Mouse (Mus musculus): ENCODE data around the gene Myh11. TPM values are rescaled to one million over a fixed set of nuclear protein-coding genes. Genes with fewer than 3 reads are reported as not detected.
A peak's percentile ranks its signal among the peaks of the same experiment; 100 is the strongest.

Myh11 gene
- polyA plus RNA-seq, 1 experiment from 2014 or later, result 0.90 TPM

GRCm38 (mm10) chr16:14295291-14295690, 4.1 kb upstream of the Myh11 start:
- ATAC-seq, result no peak
- H3K9ac ChIP-seq (ENCODE audit: low read depth, low read length), result no peak overlapping the region
- WGBS, result 88% methylated on average over 2 of the region's 2 CpGs

GRCm38 (mm10) chr16:14292205-14293199, 1.3 kb upstream of the Myh11 start:
- Histone ChIP-seq H3K4me3 (ENCODE audit: low read length) (peak overlapping the region; percentile 33), H3K27me3 (replicated peaks; ENCODE audit: control insufficient read depth, insufficient read depth, low read length) (no peaks in the 10 kb centered on the region), H3K27ac (ENCODE audit: low read depth, low read length) (no peak overlapping the region), H3K4me1 (ENCODE audit: control insufficient read depth, insufficient read depth, low read depth, low read length) (peaks cover 13% of the 10 kb centered on the region), H3K9ac (ENCODE audit: low read depth, low read length) (peak overlapping the region; percentile 47), H3K4me2 (ENCODE audit: low read length) (peak overlapping the region; percentile 69), H3K9me3 (ENCODE audit: control insufficient read depth, low read length) (no peaks in the 10 kb centered on the region), H3K36me3 (ENCODE audit: control insufficient read depth, insufficient read depth, low read length) (no peaks in the 10 kb centered on the region)
- ATAC-seq, result peak; percentile 60
- 12% methylated on average over 31 of the region's 31 CpGs for WGBS

More at GRCm38 (mm10) chr16:14295291-14295690, 4.1 kb upstream of the Myh11 start:
- Histone ChIP-seq H3K27ac (ENCODE audit: low read depth, low read length) (no peak overlapping the region), H3K36me3 (ENCODE audit: control insufficient read depth, insufficient read depth, low read length) (peaks cover 6% of the 10 kb centered on the region; the same call in 1 of the 2 replicates), H3K4me1 (ENCODE audit: control insufficient read depth, insufficient read depth, low read depth, low read length) (peaks cover 13% of the 10 kb centered on the region), H3K27me3 (replicated peaks; ENCODE audit: control insufficient read depth, insufficient read depth, low read length) (no peaks in the 10 kb centered on the region), H3K4me2 (ENCODE audit: low read length) (no peak overlapping the region), H3K9me3 (ENCODE audit: control insufficient read depth, low read length) (no peaks in the 10 kb centered on the region), H3K4me3 (ENCODE audit: low read length) (no peak overlapping the region)

- no peaks in the 10 kb centered on the region for H3K27me3 ChIP-seq (replicated peaks; ENCODE audit: control insufficient read depth, insufficient read depth, low read length)
- 79% methylated on average over 4 of the region's 4 CpGs for WGBS
- no peaks in the 10 kb centered on the region for H3K36me3 ChIP-seq (ENCODE audit: control insufficient read depth, insufficient read depth, low read length)
- H3K9me3 ChIP-seq (ENCODE audit: control insufficient read depth, low read length), result no peaks in the 10 kb centered on the region
- no peak overlapping the region for H3K9ac ChIP-seq (ENCODE audit: low read depth, low read length)
- H3K27ac ChIP-seq (ENCODE audit: low read depth, low read length), result no peak overlapping the region
- no peaks in the 10 kb centered on the region for H3K4me1 ChIP-seq (ENCODE audit: control insufficient read depth, insufficient read depth, low read depth, low read length)
- H3K4me3 ChIP-seq (ENCODE audit: low read length), result no peak overlapping the region
- H3K4me2 ChIP-seq (ENCODE audit: low read length), result no peak overlapping the region
- no peak for ATAC-seq
Measured at GRCm38 (mm10) chr16:14272374-14272965, 18.7 kb downstream of the Myh11 start.

GRCm38 (mm10) chr16:14265203-14265920, 25.8 kb downstream of the Myh11 start:
- ATAC-seq, result peak; percentile 63
- H3K4me3 ChIP-seq (ENCODE audit: low read length), result no peak overlapping the region
- no peak overlapping the region for H3K27ac ChIP-seq (ENCODE audit: low read depth, low read length)
- 42% methylated on average over 4 of the region's 4 CpGs for WGBS
- no peaks in the 10 kb centered on the region for H3K27me3 ChIP-seq (replicated peaks; ENCODE audit: control insufficient read depth, insufficient read depth, low read length)
- H3K4me2 ChIP-seq (ENCODE audit: low read length), result no peak overlapping the region
- no peaks in the 10 kb centered on the region for H3K4me1 ChIP-seq (ENCODE audit: control insufficient read depth, insufficient read depth, low read depth, low read length)
- no peaks in the 10 kb centered on the region for H3K9me3 ChIP-seq (ENCODE audit: control insufficient read depth, low read length)
- H3K9ac ChIP-seq (ENCODE audit: low read depth, low read length), result no peak overlapping the region; the same call in 1 of the 2 replicates
- H3K36me3 ChIP-seq (ENCODE audit: control insufficient read depth, insufficient read depth, low read length), result no peaks in the 10 kb centered on the region

- Histone ChIP-seq H3K9me3 (ENCODE audit: control insufficient read depth, low read length) (no peaks in the 10 kb centered on the region), H3K4me1 (ENCODE audit: control insufficient read depth, insufficient read depth, low read depth, low read length) (no peaks in the 10 kb centered on the region), H3K4me3 (ENCODE audit: low read length) (no peak overlapping the region), H3K27me3 (replicated peaks; ENCODE audit: control insufficient read depth, insufficient read depth, low read length) (no peaks in the 10 kb centered on the region), H3K4me2 (ENCODE audit: low read length) (no peak overlapping the region), H3K9ac (ENCODE audit: low read depth, low read length) (no peak overlapping the region), H3K36me3 (ENCODE audit: control insufficient read depth, insufficient read depth, low read length) (no peaks in the 10 kb centered on the region), H3K27ac (ENCODE audit: low read depth, low read length) (no peak overlapping the region)
- WGBS, result 94% methylated on average over 2 of the region's 2 CpGs
- no peak for ATAC-seq
Measured at GRCm38 (mm10) chr16:14264504-14264903, 26.7 kb downstream of the Myh11 start.

- WGBS, result 87% methylated on average over 6 of the region's 6 CpGs
- H3K9me3 ChIP-seq (ENCODE audit: control insufficient read depth, low read length), result no peaks in the 10 kb centered on the region
- H3K36me3 ChIP-seq (ENCODE audit: control insufficient read depth, insufficient read depth, low read length), result no peaks in the 10 kb centered on the region
- no peaks in the 10 kb centered on the region for H3K4me1 ChIP-seq (ENCODE audit: control insufficient read depth, insufficient read depth, low read depth, low read length)
- no peak overlapping the region for H3K4me3 ChIP-seq (ENCODE audit: low read length)
- no peak overlapping the region for H3K27ac ChIP-seq (ENCODE audit: low read depth, low read length)
- H3K4me2 ChIP-seq (ENCODE audit: low read length), result no peak overlapping the region
- H3K27me3 ChIP-seq (replicated peaks; ENCODE audit: control insufficient read depth, insufficient read depth, low read length), result no peaks in the 10 kb centered on the region
- no peak for ATAC-seq
- H3K9ac ChIP-seq (ENCODE audit: low read depth, low read length), result no peak overlapping the region
Measured at GRCm38 (mm10) chr16:14263241-14263640, 27.9 kb downstream of the Myh11 start.

- Histone ChIP-seq H3K4me3 (ENCODE audit: low read length) (no peak overlapping the region), H3K9me3 (ENCODE audit: control insufficient read depth, low read length) (no peaks in the 10 kb centered on the region), H3K4me2 (ENCODE audit: low read length) (no peak overlapping the region), H3K27ac (ENCODE audit: low read depth, low read length) (no peak overlapping the region), H3K4me1 (ENCODE audit: control insufficient read depth, insufficient read depth, low read depth, low read length) (no peaks in the 10 kb centered on the region), H3K9ac (ENCODE audit: low read depth, low read length) (no peak overlapping the region), H3K36me3 (ENCODE audit: control insufficient read depth, insufficient read depth, low read length) (no peaks in the 10 kb centered on the region), H3K27me3 (replicated peaks; ENCODE audit: control insufficient read depth, insufficient read depth, low read length) (no peaks in the 10 kb centered on the region)
- WGBS, result 82% methylated on average over 1 of the region's 1 CpGs
- no peak for ATAC-seq
Measured at GRCm38 (mm10) chr16:14262410-14262809, 28.8 kb downstream of the Myh11 start.

GRCm38 (mm10) chr16:14258856-14259255, 32.3 kb downstream of the Myh11 start:
- ATAC-seq, result no peak
- Histone ChIP-seq H3K9me3 (ENCODE audit: control insufficient read depth, low read length) (no peaks in the 10 kb centered on the region), H3K27ac (ENCODE audit: low read depth, low read length) (no peak overlapping the region), H3K27me3 (replicated peaks; ENCODE audit: control insufficient read depth, insufficient read depth, low read length) (no peaks in the 10 kb centered on the region), H3K4me1 (ENCODE audit: control insufficient read depth, insufficient read depth, low read depth, low read length) (no peaks in the 10 kb centered on the region), H3K9ac (ENCODE audit: low read depth, low read length) (no peak overlapping the region), H3K36me3 (ENCODE audit: control insufficient read depth, insufficient read depth, low read length) (no peaks in the 10 kb centered on the region), H3K4me3 (ENCODE audit: low read length) (no peak overlapping the region), H3K4me2 (ENCODE audit: low read length) (no peak overlapping the region)
- WGBS, result 56% methylated on average over 2 of the region's 2 CpGs

- Histone ChIP-seq H3K36me3 (ENCODE audit: control insufficient read depth, insufficient read depth, low read length) (no peaks in the 10 kb centered on the region), H3K27ac (ENCODE audit: low read depth, low read length) (no peak overlapping the region), H3K4me3 (ENCODE audit: low read length) (no peak overlapping the region), H3K9me3 (ENCODE audit: control insufficient read depth, low read length) (no peaks in the 10 kb centered on the region), H3K4me2 (ENCODE audit: low read length) (no peak overlapping the region), H3K4me1 (ENCODE audit: control insufficient read depth, insufficient read depth, low read depth, low read length) (no peaks in the 10 kb centered on the region), H3K9ac (ENCODE audit: low read depth, low read length) (no peak overlapping the region), H3K27me3 (replicated peaks; ENCODE audit: control insufficient read depth, insufficient read depth, low read length) (no peaks in the 10 kb centered on the region)
- no peak for ATAC-seq
- WGBS, result 86% methylated on average over 3 of the region's 3 CpGs
Measured at GRCm38 (mm10) chr16:14253586-14253985, 37.6 kb downstream of the Myh11 start.
